Mouse (Mus musculus) monocyte, adult 2 months (primary cell): Measurements from ENCODE around the gene Slc39a8.

Source experiments
- DNase-seq, 2 experiments: peaks; one replicate each; pipeline ENCODE4 v3.0.0; 2022; ENCODE audit warnings: low spot score in 2 of 2, low read depth in 1 of 2

Slc39a8 gene

GRCm38 (mm10) chr3:135825016-135825753 lies at the start of gene Slc39a8:
Slc39a8 (plus strand) TSS chr3:135825279.
- DNase-seq, result peak; percentile 38 to 39

GRCm38 (mm10) chr3:135785065-135785464 lies 40.0 kb upstream of the Slc39a8 start:
- no peak for DNase-seq

DNA sequence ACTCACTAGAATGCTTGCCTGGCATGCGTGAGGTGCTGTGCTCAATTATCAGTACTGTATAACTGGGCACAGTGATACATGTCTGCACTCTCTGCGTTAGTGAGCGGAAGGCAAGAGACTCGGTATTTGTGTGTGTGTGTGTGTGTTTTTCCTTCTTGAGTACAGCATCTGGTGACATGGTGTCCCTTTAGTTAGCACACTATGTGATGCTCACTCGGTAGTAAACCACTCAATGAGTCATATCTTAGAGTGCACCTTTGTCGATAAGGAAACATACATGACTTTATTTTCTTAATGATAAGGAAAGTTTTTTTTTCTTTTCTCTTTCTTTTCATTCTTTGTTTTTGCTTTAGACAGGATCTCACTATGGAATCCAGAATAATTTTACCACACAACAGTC lies 29.0 kb upstream of the Slc39a8 start:
- no peak for DNase-seq

- DNase-seq, result no peak
Observed at GRCm38 (mm10) chr3:135798241-135798640, 26.8 kb upstream of the Slc39a8 start.

DNA sequence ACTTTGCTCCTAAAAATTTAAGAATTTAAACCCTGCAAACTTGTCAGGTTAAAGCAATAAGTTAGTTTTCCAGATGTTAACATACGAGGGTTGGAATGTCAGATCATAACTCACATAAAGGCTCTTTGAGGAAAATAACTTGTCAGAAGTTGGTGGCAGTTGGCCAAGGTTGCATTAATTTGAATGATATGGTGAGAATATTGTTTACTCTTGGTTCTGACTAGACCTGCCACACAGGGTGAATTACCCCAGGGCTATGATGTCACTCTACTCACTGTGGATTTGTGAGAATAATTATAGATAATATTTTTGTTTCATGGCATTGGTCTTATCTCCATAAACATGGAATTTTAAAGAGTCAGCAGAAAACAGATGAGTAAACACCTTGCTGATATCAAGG lies 26.4 kb upstream of the Slc39a8 start:
- no peak for DNase-seq

DNA sequence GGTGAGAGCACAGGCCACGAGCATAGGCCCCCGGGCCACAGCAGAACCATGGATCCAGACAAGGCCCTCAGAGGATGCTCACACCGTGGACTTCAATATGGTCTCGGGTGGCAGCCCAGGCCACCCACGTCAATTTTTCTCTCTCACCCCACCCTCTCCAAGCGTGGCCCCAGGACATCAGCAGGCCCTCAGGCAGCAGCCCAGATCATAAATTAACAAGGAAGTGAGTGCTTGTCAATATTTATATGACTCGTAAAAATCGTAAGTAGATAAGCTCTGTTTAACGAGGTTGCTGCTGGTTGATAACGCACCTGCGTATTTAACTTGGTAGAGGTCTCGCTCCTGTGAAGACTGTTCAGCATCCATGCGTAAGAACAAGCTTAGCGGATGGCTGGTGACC lies 10.4 kb upstream of the Slc39a8 start:
- DNase-seq, result no peak

- no peak for DNase-seq
Observed at GRCm38 (mm10) chr3:135815973-135816727, 8.9 kb upstream of the Slc39a8 start.

GRCm38 (mm10) chr3:135817124-135817523 lies 8.0 kb upstream of the Slc39a8 start:
- no peak for DNase-seq

DNA sequence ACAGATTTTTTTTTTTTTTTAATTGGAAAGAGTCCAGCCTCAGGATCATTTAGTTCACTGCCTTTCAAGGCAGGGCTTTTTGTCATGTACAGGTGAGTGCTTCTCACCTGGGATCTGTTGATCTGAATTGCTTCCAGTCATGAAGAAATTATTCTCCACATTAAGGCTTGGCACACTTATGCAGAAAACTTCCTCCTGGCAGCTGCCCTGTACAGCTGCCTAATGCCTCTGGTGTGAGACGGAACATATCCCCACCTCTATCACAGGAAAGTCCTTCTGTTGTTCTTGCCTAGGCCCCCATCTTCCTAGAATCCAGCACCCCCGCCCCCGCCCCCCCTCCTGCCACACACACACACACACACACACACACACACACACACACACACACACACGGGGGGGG lies 643 bp upstream of the Slc39a8 start:
- DNase-seq, result no peak

DNA sequence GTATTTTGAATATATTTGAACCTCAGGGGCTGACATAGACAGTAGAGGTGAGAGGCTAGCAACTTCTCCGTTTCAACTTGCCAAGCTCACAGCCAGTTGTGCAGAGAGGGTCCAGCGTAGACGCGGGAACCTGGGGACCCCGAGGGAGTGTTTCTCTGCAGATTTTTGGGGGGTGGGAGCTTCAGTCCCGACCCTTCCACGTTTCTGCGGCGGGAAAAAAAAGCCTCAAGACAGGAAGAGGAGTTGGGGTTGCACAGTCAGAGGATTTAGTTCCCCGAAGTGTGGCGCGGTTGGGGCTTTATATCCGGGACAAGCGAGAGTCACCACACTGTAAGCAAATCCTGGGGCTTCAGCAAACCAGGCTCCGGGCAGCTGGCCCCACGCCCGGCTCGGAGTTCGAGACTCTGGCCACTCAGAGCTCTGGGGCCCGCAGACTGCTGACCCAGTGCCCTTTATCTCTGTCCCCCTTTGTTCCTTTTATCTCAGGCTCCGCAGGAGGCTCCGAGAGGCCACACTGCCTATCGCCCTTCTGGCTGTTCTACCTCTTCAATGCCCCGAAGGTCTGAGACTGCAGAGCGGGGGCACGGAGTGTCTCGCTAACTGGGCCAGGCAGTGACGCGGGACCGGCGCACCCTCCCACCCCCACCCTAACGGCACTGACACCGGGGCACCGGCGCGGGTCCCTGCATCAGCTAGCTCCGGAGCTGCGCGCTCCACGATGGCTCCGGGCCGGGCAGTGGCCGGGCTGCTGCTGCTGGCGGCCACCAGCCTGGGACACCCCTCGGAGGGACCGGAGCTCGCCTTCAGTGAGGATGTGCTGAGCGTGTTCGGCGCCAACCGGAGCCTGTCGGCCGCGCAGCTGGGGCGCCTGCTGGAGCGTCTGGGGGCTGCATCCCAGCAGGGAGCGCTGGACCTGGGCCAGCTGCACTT lies 940 bp downstream of the Slc39a8 start:
- peak; percentile 6 to 9 for DNase-seq

DNA sequence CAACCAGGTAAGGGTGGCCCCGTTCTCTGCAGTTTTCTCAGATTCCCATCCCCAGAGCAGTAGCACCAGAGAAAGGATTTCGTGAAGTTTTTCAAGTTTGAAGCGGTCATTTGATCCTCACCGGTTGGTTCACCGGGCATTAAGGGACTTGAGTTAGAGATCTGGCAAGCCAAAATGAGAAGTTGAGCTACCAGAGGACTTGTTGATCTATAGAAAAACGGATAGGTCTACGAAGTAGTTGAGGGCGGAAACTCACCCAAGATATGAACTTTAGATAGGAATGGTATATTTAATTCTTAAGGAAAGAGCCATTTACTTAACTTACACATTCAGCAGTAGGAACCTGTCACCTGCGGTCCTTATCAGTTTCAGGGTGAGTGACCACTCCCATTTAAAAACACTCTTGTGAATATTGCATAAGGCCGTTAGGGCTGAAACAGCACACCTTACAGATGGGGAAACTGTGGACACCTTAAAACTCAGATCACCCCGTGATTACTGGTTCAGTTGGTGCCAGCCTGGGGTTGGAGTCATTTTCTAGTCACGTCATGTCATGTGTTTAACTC lies 1.7 kb downstream of the Slc39a8 start:
- no peak for DNase-seq

- no peak for DNase-seq
Observed at GRCm38 (mm10) chr3:135828000-135828399, 2.9 kb downstream of the Slc39a8 start.

GRCm38 (mm10) chr3:135832496-135832895 lies 7.4 kb downstream of the Slc39a8 start:
- DNase-seq, result no peak

GRCm38 (mm10) chr3:135832907-135833306 lies 7.8 kb downstream of the Slc39a8 start:
- DNase-seq, result no peak

GRCm38 (mm10) chr3:135834988-135835387 lies 9.9 kb downstream of the Slc39a8 start:
- DNase-seq, result no peak

DNA sequence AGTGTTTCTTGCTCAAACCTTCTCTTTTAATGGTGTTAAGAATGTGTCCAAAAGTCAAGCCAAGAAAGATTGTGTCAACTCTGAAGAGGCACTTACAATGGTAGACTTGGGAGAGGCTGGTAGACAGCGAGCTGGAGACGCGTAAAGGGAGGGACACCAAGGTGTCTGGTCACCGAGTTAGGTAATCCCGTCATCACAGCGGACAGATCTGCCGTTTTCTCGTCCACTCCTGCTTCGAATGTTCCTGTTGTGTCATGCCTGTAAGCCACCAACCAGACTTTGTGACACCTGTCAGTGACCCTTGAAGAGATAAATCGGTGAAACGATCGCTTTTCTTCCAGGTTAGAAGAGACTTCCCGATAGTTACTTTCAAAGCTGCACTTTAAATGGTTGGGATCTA lies 14.5 kb downstream of the Slc39a8 start:
- DNase-seq, result no peak

DNA sequence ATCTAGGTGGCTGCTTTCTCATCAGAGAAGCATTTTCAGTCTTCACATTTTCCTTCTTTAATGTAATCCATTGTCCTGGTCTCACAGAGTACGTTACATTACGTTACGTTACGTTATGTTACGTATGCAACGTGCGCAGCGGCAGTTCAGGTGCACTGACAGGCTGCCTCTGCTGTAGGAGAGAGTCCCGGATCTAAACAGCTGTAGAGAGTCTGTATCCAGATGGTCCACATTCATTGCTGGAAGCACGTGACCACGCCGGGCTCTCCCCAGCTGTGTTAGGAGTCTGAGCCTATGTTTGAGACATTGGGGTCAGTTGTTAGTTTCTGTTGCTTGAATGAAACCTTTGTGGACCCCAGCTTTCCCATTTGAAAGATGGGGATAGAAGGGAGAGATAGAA lies 15.1 kb downstream of the Slc39a8 start:
- DNase-seq, result no peak

- DNase-seq, result no peak
Observed at GRCm38 (mm10) chr3:135841716-135842511, 16.8 kb downstream of the Slc39a8 start.

DNA sequence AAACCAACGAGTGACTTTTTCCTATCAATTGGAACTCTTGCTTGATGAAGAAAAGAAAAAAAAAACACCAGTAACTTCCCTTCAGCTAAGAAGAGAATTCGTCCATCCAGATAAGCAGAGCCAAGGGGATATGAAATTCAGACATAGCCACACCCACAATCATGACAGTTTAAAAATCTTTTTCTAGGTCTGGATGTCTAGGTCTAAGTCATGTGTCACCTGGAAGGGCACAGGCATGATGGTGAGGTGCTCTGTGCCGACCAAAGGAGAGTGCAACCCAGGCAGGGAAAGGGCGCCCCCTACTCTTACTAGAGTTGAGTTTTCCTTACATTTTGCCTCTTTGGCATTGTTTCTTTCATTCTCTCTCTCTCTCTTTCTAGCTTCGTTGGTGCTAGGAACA lies 18.1 kb downstream of the Slc39a8 start:
- DNase-seq, result no peak

- DNase-seq, result no peak
Observed at GRCm38 (mm10) chr3:135843707-135844106, 18.6 kb downstream of the Slc39a8 start.
